Mouse (Mus musculus): ENCODE results near the gene Aff1.

GRCm38 (mm10) chr5:103806851-103807578 is 114.8 kb downstream of the Aff1 start:
- TF ChIP-seq CTCF (IDR thresholded peaks at IDR 0.05; ENCODE audit: extremely low read depth, insufficient read depth, insufficient read length, insufficient replicate concordance) = no peak
- TF ChIP-seq POLR2A (IDR thresholded peaks at IDR 0.05; ENCODE audit: low read depth, low read length) = no peak

All from spleen, adult 2 months (tissue).